Mouse (Mus musculus) T-cell, adult 2 months (primary cell): Measurements from ENCODE around the gene Crmp1.

ENCODE experiments used
- DNase-seq: peaks from one replicate; pipeline ENCODE4 v3.0.0; 2022; ENCODE audit warnings: low spot score

Gene Crmp1

GRCm38 (mm10) chr5:37241651-37242151, at the start of gene Crmp1:
Gene Crmp1 (plus strand): TSS chr5:37241940.
- DNase-seq, result no peak

GRCm38 (mm10) chr5:37196196-37196595, 45.5 kb upstream of the Crmp1 start:
- DNase-seq, result no peak

- peak; percentile 61 for DNase-seq
Observed at GRCm38 (mm10) chr5:37196666-37197250, 45.0 kb upstream of the Crmp1 start.

GRCm38 (mm10) chr5:37197423-37197822, 44.3 kb upstream of the Crmp1 start:
- DNase-seq, result no peak

GRCm38 (mm10) chr5:37198011-37198688, 43.6 kb upstream of the Crmp1 start:
- DNase-seq, result no peak

- DNase-seq, result no peak
Observed at GRCm38 (mm10) chr5:37202285-37202684, 39.5 kb upstream of the Crmp1 start.

GRCm38 (mm10) chr5:37204886-37205285, 36.9 kb upstream of the Crmp1 start:
- DNase-seq, result no peak

- DNase-seq, result no peak
Observed at GRCm38 (mm10) chr5:37205420-37205819, 36.3 kb upstream of the Crmp1 start.

- DNase-seq, result no peak
Observed at GRCm38 (mm10) chr5:37206364-37206763, 35.4 kb upstream of the Crmp1 start.

GRCm38 (mm10) chr5:37212938-37213708, 28.6 kb upstream of the Crmp1 start:
- DNase-seq, result no peak

- DNase-seq, result no peak
Observed at GRCm38 (mm10) chr5:37213709-37214103, 28.0 kb upstream of the Crmp1 start.

- no peak for DNase-seq
Observed at GRCm38 (mm10) chr5:37214614-37215013, 27.1 kb upstream of the Crmp1 start.

- DNase-seq, result no peak
Observed at GRCm38 (mm10) chr5:37215276-37215675, 26.5 kb upstream of the Crmp1 start.

- DNase-seq, result no peak
Observed at GRCm38 (mm10) chr5:37219615-37220014, 22.1 kb upstream of the Crmp1 start.

- no peak for DNase-seq
Observed at GRCm38 (mm10) chr5:37220575-37220974, 21.2 kb upstream of the Crmp1 start.

GRCm38 (mm10) chr5:37221563-37221962, 20.2 kb upstream of the Crmp1 start:
- no peak for DNase-seq

- no peak for DNase-seq
Observed at GRCm38 (mm10) chr5:37222316-37222715, 19.4 kb upstream of the Crmp1 start.

GRCm38 (mm10) chr5:37225708-37226107, 16.0 kb upstream of the Crmp1 start:
- DNase-seq, result no peak

GRCm38 (mm10) chr5:37227956-37228680, 13.6 kb upstream of the Crmp1 start:
- no peak for DNase-seq

- DNase-seq, result no peak
Observed at GRCm38 (mm10) chr5:37228894-37229293, 12.8 kb upstream of the Crmp1 start.

- no peak for DNase-seq
Observed at GRCm38 (mm10) chr5:37233010-37233557, 8.7 kb upstream of the Crmp1 start.

GRCm38 (mm10) chr5:37238654-37239053, 3.1 kb upstream of the Crmp1 start:
- DNase-seq, result no peak
